Mouse (Mus musculus): ENCODE data around the gene Nedd4.

DNA sequence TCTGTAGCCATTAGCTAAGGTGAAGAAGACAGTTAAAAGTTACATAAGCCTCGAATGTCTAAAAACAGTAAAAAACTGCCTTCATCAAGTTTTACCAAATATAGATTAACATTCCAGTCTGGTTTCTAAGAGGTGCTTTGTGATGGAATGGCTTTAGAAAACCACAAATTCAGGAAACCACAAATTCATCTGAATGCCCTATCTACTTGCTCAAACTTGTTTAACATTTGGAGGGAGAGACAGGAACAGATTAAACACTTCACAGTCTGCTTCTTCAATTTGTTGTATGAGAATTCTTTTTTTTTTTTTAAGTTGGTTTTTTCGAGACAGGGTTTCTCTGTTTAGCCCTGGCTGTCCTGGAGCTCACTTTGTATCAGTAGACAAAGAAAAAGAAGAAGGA is 12.4 kb upstream of the Nedd4 start:
- TF ChIP-seq POLR2A (IDR thresholded peaks at IDR 0.05; ENCODE audit: borderline replicate concordance, control insufficient read depth, low read depth, low read length), result no peak
- no peak for TF ChIP-seq CTCF (IDR thresholded peaks at IDR 0.05; ENCODE audit: control insufficient read depth, insufficient read depth, low read length)

Measured in bone marrow, adult 2 months (tissue).